Mouse (Mus musculus) left cerebral cortex, adult 8-10 months (tissue): ENCODE data around the gene Dohh. TPM values are rescaled to one million over a fixed set of nuclear protein-coding genes. Genes with fewer than 3 reads are reported as not detected.

ENCODE experiments used
- DNase-seq, 2 experiments: peaks; one replicate each; pipeline ENCODE4 v3.0.0; 2022; ENCODE audit warnings: low spot score in 2 of 2
- total RNA-seq, 4 experiments: library from RNA; stranded (reverse); gene quantifications; 2 replicates each; pipeline ENCODE4 v1.2.4; 2022

Gene Dohh
- total RNA-seq: 10 to 100 TPM; 81.4 to 89.7 (median 85.5) TPM

GRCm38 (mm10) chr10:81383802-81384604 is at the start of gene Dohh, which contains the start of gene Gm48551:
Gene Dohh, plus strand, starts transcription at chr10:81384428.
Gene Gm48551, plus strand, starts transcription at chr10:81384466.
- DNase-seq: peak; percentile 99

GRCm38 (mm10) chr10:81335393-81336340 is 48.6 kb upstream of the Dohh start:
- no peak for DNase-seq

- DNase-seq: no peak
These were observed 47.7 kb upstream of the Dohh start for GRCm38 (mm10) chr10:81336558-81336957.

- DNase-seq: no peak
These were observed 43.5 kb upstream of the Dohh start for GRCm38 (mm10) chr10:81340551-81341332.

- no peak for DNase-seq
These were observed 42.8 kb upstream of the Dohh start for GRCm38 (mm10) chr10:81341333-81341949.

GRCm38 (mm10) chr10:81342686-81343505 is 41.3 kb upstream of the Dohh start, which contains the start of gene Gipc3:
Gene Gipc3, minus strand, starts transcription at chr10:81343266.
- no peak for DNase-seq

GRCm38 (mm10) chr10:81344421-81345161 is 39.6 kb upstream of the Dohh start:
- no peak for DNase-seq

GRCm38 (mm10) chr10:81345162-81345534 is 39.1 kb upstream of the Dohh start:
- no peak for DNase-seq

GRCm38 (mm10) chr10:81346453-81347067 is 37.7 kb upstream of the Dohh start:
- no peak for DNase-seq

- DNase-seq: no peak
These were observed 35.1 kb upstream of the Dohh start for GRCm38 (mm10) chr10:81349146-81349545.

- no peak for DNase-seq
These were observed 34.3 kb upstream of the Dohh start for GRCm38 (mm10) chr10:81349961-81350350.

- DNase-seq: peak; percentile 98 to 99
These were observed 33.7 kb upstream of the Dohh start, which contains the start of gene Hmg20b for GRCm38 (mm10) chr10:81350351-81351063. Gene Hmg20b, minus strand, starts transcription at chr10:81350480.

GRCm38 (mm10) chr10:81351678-81352291 is 32.4 kb upstream of the Dohh start:
- no peak for DNase-seq

GRCm38 (mm10) chr10:81354738-81355477 is 29.3 kb upstream of the Dohh start:
- DNase-seq: no peak

GRCm38 (mm10) chr10:81355533-81355932 is 28.7 kb upstream of the Dohh start:
- DNase-seq: no peak

GRCm38 (mm10) chr10:81356352-81356990 is 27.8 kb upstream of the Dohh start:
- no peak for DNase-seq
